Mouse (Mus musculus): ENCODE data around the gene Banp.

DNA sequence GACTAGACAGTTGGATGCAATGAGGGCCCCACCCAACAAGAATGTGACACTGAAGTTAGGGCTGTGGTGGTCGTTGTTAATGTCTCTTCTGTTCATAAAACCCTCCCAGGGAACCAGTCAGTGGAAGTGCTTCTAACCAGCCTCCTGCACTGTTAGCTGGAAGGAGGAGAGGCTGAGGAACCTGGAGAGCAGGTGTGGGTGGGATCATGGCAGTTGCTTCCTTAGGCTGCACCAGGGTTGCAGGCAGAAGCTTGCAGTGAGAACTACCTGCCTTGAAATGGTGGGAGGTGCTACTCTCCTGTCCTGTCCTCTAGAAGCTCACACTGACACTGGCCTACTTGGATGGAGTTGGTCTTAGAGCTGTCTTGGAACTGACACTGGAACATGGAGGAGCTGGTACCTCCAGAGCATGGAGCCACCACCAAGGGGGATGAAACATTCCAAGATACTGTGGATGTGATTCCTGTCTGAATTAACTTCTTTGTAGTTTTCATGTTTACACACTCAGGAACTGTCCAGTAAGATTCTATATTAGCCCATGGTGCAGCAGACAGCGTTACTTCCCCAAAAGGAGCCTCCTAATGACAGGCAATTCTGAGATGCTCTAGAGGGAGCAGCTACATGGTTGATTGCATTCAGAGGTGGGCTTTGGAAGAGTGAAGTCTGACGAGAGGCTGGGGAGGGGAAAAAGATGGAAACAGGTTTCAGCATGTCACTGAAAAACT lies 4.4 kb downstream of the Banp start:
- TF ChIP-seq NELFE (IDR thresholded peaks at IDR 0.05; ENCODE audit: low read depth, low read length) (no peak), EP300 (IDR thresholded peaks at IDR 0.05; ENCODE audit: low read length) (no peak), MAX (IDR thresholded peaks at IDR 0.05; ENCODE audit: low read length) (no peak), POLR2A (IDR thresholded peaks at IDR 0.05; ENCODE audit: low read depth, low read length) (peak; percentile 35; the same call in 1 of the 2 replicates), ETS1 (conservative IDR thresholded peaks at IDR 0.05; ENCODE audit: low read depth, low read length) (no peak), RCOR1 (conservative IDR thresholded peaks at IDR 0.05; ENCODE audit: low read depth, low read length) (no peak), CTCF (conservative IDR thresholded peaks at IDR 0.05 in 1 of 2, IDR thresholded peaks at IDR 0.05 in 1 of 2; ENCODE audit: low read depth in 2 of 2, low read length in 2 of 2) (no peak), CHD2 (IDR thresholded peaks at IDR 0.05; ENCODE audit: low read length) (no peak), ELF1 (IDR thresholded peaks at IDR 0.05; ENCODE audit: low read depth, low read length) (no peak), POLR2AphosphoS2 (IDR thresholded peaks at IDR 0.05; ENCODE audit: low read depth, low read length) (no peak)
